ENCODE assay signal across 8 mouse cellular contexts in the genomic region with DNA sequence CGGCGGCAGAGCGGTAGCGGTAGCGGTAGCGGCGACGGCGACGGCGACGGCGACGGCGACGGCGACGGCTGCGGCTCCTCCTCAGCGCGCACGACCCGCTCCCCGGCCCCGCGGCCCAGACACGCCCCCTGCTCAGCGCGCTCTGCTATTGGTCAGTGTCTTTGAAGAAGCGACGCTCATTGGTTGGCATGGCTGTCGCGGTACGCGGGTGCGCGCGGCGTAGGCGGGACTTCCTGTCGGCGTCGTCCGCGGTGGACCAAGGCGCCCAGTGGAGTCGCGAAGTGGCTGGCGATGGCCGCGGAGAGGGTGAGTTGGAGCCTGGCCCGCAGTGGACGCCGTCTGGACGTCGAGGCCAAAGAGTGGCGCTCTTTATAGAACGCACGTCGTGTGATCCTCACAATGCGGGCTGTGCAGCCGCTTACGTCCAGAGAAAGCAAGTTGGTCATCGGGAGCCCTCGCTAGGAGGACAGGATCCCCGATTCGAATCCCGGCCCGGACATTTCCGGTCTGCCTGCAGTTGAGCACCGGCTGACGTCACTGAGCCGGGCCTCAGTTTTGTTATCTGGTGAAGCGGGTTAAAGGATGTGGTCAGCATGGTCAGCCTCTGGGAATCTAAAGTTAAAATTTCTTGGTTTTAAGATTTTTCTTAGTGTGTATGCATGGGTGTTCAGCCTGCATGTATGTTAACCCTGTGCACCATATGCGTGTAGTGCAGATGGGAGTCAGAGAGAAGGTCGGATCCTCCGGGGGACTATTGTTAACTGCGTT. TPM values are rescaled to one million over a fixed set of nuclear protein-coding genes. Genes with fewer than 3 reads are reported as not detected.
DNase-seq lines count a peak whose midpoint lies in the region; ATAC-seq lines count a peak whose summit lies in the region.

Gene Ccl25 (plus strand): TSS at position 228 of the 768 bp plus-strand sequence.
Gene Elavl1 (minus strand): TSS at position 431 of the 768 bp plus-strand sequence.

- H3K79me2 ChIP-seq in macrophage (ENCODE audit: inconsistent target), result peaks cover 72% of the 10 kb centered on the region

- under 1% methylated on average over 64 of the region's 78 CpGs for WGBS in hindbrain, embryonic 16.5 days
- WGBS in macrophage (ENCODE audit: missing documents), result under 1% methylated on average over 78 of the region's 78 CpGs

- no peaks in the 10 kb centered on the region for H3K9me3 ChIP-seq in hindbrain, embryonic 16.5 days (ENCODE audit: control insufficient read depth, low read length)

- peak within 1 kb of the TSS; percentile 99 for H3K9ac ChIP-seq in hindbrain, embryonic 16.5 days (ENCODE audit: low read depth, low read length)

- peak; percentile 91 for DNase-seq in WW6 (ENCODE audit: low read depth, low spot score)
- peak; percentile 96 to 98 for DNase-seq in cerebellum, postnatal 4 days (ENCODE audit: low spot score in 2 of 2)
- peak; percentile 98 for DNase-seq in gastrocnemius, adult 18-20 months (ENCODE audit: low spot score)
- peak; percentile 98 for DNase-seq in left cerebral cortex, adult 18-20 months (ENCODE audit: low spot score in 2 of 2)
- DNase-seq in right cerebral cortex, adult 18-20 months, result peak; percentile 98
- DNase-seq in urinary bladder, postnatal 10 days (ENCODE audit: low spot score), result peak; percentile 92

- peaks cover 34% of the 10 kb centered on the region for H3K4me1 ChIP-seq in hindbrain, embryonic 16.5 days (ENCODE audit: control insufficient read depth, insufficient read depth, low read depth, low read length)

- no peaks in the 10 kb centered on the region for H3K27me3 ChIP-seq in hindbrain, embryonic 16.5 days (replicated peaks; ENCODE audit: control insufficient read depth, insufficient read depth, low read length)

- H3K4me3 ChIP-seq in hindbrain, embryonic 16.5 days (ENCODE audit: low read length), result peak within 1 kb of the TSS; percentile 97
- peak within 1 kb of the TSS; percentile 62 for H3K4me3 ChIP-seq in macrophage (ENCODE audit: inconsistent target)

- ATAC-seq in hindbrain, embryonic 16.5 days, result peak; percentile 98

- H3K27ac ChIP-seq in hindbrain, embryonic 16.5 days (ENCODE audit: low read depth, low read length), result peak within 1 kb of the TSS; percentile 91
- peak within 1 kb of the TSS; percentile 65 for H3K27ac ChIP-seq in macrophage

- H3K36me3 ChIP-seq in hindbrain, embryonic 16.5 days (ENCODE audit: control insufficient read depth, insufficient read depth, low read length), result peaks cover 3% of the 10 kb centered on the region; the same call in 1 of the 2 replicates
- peaks cover 14% of the 10 kb centered on the region for H3K36me3 ChIP-seq in macrophage (ENCODE audit: inconsistent target)

- H3K4me2 ChIP-seq in hindbrain, embryonic 16.5 days (ENCODE audit: low read length), result peak within 1 kb of the TSS; percentile 83

RNA-seq across cellular contexts. Expression of gene Ccl25, which starts in this region (rescaled TPM):
- total RNA-seq in gastrocnemius, adult 18-20 months (2021), result 1 to 10 TPM; 7.0 to 8.5 TPM
- 15.5 and 17.2 TPM in 2 replicates for polyA plus RNA-seq in hindbrain, embryonic 16.5 days (2015; fragmentation: Nextera tagmentation; extraction: Ambion mirVana)
- total RNA-seq in left cerebral cortex, adult 18-20 months (2021), result 10 to 100 TPM; 19.6 to 19.9 TPM
- 100 to 1,000 TPM in 7 of 26 experiments, 10 to 100 TPM in 19; 28.3 to 132 (median 70.5) TPM for total RNA-seq in macrophage (2018; cell fraction: chromatin; rRNA removed)
- total RNA-seq in macrophage (2018; cell fraction: cytosol; rRNA removed), result 10 to 100 TPM in 5 of 26 experiments, 1 to 10 TPM in 21; 3.5 to 13.3 (median 6.7) TPM
- total RNA-seq in macrophage (2018; cell fraction: nucleus; rRNA removed), result 100 to 1,000 TPM in 2 of 26 experiments, 10 to 100 TPM in 24; 25.1 to 152 (median 40.1) TPM
- polyA plus RNA-seq in macrophage (2018), result 7.1 to 8.6 TPM (median 7.9 TPM) in 3 replicates

RNA-seq across cellular contexts. Expression of gene Elavl1, which starts in this region (rescaled TPM):
- 10 to 100 TPM; 39.2 to 42.3 TPM for total RNA-seq in gastrocnemius, adult 18-20 months (2021)
- 80.6 and 94.9 TPM in 2 replicates for polyA plus RNA-seq in hindbrain, embryonic 16.5 days (2015; fragmentation: Nextera tagmentation; extraction: Ambion mirVana)
- 10 to 100 TPM; 73.3 to 77.0 TPM for total RNA-seq in left cerebral cortex, adult 18-20 months (2021)
- 10 to 100 TPM; 38.3 to 79.1 (median 55.5) TPM for total RNA-seq in macrophage (2018; cell fraction: chromatin; rRNA removed)
- 10 to 100 TPM; 58.8 to 84.1 (median 66.9) TPM for total RNA-seq in macrophage (2018; cell fraction: cytosol; rRNA removed)
- 10 to 100 TPM; 37.6 to 69.2 (median 50.8) TPM for total RNA-seq in macrophage (2018; cell fraction: nucleus; rRNA removed)
- 38.9 to 70.8 TPM (median 49.9 TPM) in 3 replicates for polyA plus RNA-seq in macrophage (2018)

Comparison
In these comparisons a context has a peak if more than half of its experiments do, and no peak if none do; other contexts are left out.
1. Peak in every context shown above with its lines: DNase-seq, ATAC-seq, H3K4me3 ChIP-seq and H3K27ac ChIP-seq.